Mouse (Mus musculus) neural tube, embryonic 14.5 days (tissue): ENCODE results near the gene Myo9a. TPM values are rescaled to one million over a fixed set of nuclear protein-coding genes. Genes with fewer than 3 reads are reported as not detected.
"Not testable (repeated sequence)": the region's sequence is repeated elsewhere in the genome, so short reads cannot be mapped to it uniquely, and the experiment has no call there.

Source experiments
- ATAC-seq: fragments of 200-750 bp; cut with Nextera tagmentation; 2 replicates; pipeline ENCODE4 v1.8.0; 2017; ENCODE audit warnings: low read depth, mild to moderate bottlenecking, moderate TSS enrichment, moderate library complexity
- H3K27ac ChIP-seq: fragments of 300-500 bp; sonication (generic); 2 replicates; pipeline ENCODE4 v1.5.1; 2014; ENCODE audit warnings: low read depth, mild to moderate bottlenecking, control low read depth, low read length, moderate library complexity, mixed read lengths
- H3K27me3 ChIP-seq: fragments of 300-500 bp; sonication (generic); 2 replicates; pipeline ENCODE4 v1.6.1; 2014; ENCODE audit warnings: low read length; ENCODE audit not compliant: control insufficient read depth, insufficient read depth
- H3K36me3 ChIP-seq: fragments of 300-500 bp; sonication (generic); 2 replicates; pipeline ENCODE4 v1.6.1; 2014; ENCODE audit warnings: low read length, mixed read lengths; ENCODE audit not compliant: control insufficient read depth, insufficient read depth
- H3K4me1 ChIP-seq: fragments of 300-500 bp; sonication (generic); 2 replicates; pipeline ENCODE4 v1.6.1; 2014; ENCODE audit warnings: low read length; ENCODE audit not compliant: control insufficient read depth, insufficient read depth
- H3K4me2 ChIP-seq: fragments of 300-500 bp; sonication (generic); 2 replicates; pipeline ENCODE4 v1.6.1; 2014; ENCODE audit warnings: mild to moderate bottlenecking, low read depth, low read length, control low read depth
- H3K4me3 ChIP-seq: fragments of 300-500 bp; sonication (generic); 2 replicates; pipeline ENCODE4 v1.5.1; 2014; ENCODE audit warnings: low read depth, low read length, control low read depth, mixed read lengths
- H3K9ac ChIP-seq: fragments of 300-500 bp; sonication (generic); replicated peaks from 2 replicates; pipeline ENCODE4 v1.6.1; 2014; ENCODE audit warnings: low read depth, mild to moderate bottlenecking, control low read depth, low read length, mixed read lengths
- H3K9me3 ChIP-seq: fragments of 300-500 bp; sonication (generic); 2 replicates; pipeline ENCODE4 v1.6.1; 2016; ENCODE audit warnings: low read length; ENCODE audit not compliant: control insufficient read depth
- WGBS: fragments of 180-500 bp; shearing (Covaris S2); extraction: QIAGEN DNeasy Blood & Tissue Kit; methylation state at CpG from one replicate; pipeline ENCODE4 v1.1.7; 2014; 5-methylcytosine and 5-hydroxymethylcytosine counted together
- polyA plus RNA-seq: library from polyadenylated mRNA; unstranded; fragments of >200 nt; fragmentation: Nextera tagmentation; extraction: Ambion mirVana; gene quantifications from 2 replicates; pipeline ENCODE4 v1.2.1, GENCODE M21; 2014

Gene Myo9a
- polyA plus RNA-seq, 1 experiment from 2014 or later: 37.9 TPM

DNA sequence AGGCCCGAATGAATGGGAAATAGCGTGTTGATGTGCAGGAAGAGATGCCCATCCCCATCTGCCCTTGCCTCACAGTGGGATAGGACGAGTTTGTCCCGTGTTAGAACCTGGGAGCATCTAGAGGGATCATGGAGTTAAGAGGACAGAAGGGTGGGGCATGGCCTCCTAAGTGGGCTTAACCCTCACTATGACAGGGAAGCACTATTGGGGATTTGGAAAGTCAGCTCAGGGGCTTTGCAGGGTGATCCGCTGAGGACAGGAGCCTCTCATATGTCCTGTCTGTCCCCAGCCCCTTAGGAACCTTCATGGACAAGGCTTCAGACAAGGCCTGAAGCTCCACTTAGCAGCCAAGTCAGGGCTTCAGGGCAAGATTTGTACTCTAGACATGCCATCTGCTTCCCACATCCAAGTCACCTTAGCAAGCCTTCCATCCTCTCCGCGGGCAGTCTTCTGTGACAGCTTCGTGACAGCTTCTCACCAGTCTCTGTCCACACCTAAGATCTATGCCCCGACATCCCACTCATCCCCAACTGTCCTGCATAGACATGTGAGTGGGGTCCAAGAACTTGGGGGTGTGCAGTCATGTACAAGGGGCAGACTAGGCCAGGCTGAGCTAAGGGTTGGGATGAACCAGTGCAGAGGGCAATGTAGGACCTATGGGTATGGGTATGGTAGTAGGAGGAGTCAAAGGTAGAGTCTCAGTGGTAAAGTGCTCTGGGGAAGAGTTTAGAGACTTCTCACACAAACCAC lies 200.5 kb downstream of the Myo9a start:
- no peaks in the 10 kb centered on the region for H3K9me3 ChIP-seq
- H3K27ac ChIP-seq: no peak overlapping the region
- no peak overlapping the region for H3K4me2 ChIP-seq
- H3K9ac ChIP-seq: no peak overlapping the region
- H3K27me3 ChIP-seq: no peaks in the 10 kb centered on the region
- ATAC-seq: no peak
- 94% methylated on average over 9 of the region's 9 CpGs for whole genome bisulfite sequencing
- no peaks in the 10 kb centered on the region for H3K36me3 ChIP-seq
- H3K4me1 ChIP-seq: no peaks in the 10 kb centered on the region
- no peak overlapping the region for H3K4me3 ChIP-seq

DNA sequence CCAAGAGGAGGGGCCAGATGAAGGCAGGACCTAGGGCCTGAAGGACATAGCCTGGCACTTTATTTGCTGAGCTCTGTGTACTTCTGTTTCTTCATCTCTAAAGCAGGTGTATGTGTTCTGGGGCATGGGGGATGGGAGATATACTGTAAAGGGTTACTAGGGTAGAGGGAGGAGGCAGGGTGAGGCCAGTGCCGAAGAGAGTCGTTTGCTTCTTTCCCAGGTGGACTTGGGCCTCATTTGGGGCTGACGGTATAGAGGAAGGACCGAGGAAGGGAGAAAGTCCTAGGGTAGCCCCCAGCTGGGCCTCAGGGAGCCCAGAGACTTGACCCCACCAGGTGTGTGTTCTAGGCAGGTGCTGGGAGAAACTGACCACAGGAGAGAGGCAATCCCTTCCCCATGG lies 201.2 kb downstream of the Myo9a start:
- no peak overlapping the region for H3K9ac ChIP-seq
- no peak overlapping the region for H3K4me3 ChIP-seq
- H3K9me3 ChIP-seq: no peaks in the 10 kb centered on the region
- ATAC-seq: no peak
- no peak overlapping the region for H3K27ac ChIP-seq
- no peaks in the 10 kb centered on the region for H3K4me1 ChIP-seq
- no peaks in the 10 kb centered on the region for H3K36me3 ChIP-seq
- no peaks in the 10 kb centered on the region for H3K27me3 ChIP-seq
- H3K4me2 ChIP-seq: no peak overlapping the region
- WGBS: 83% methylated on average over 4 of the region's 4 CpGs

DNA sequence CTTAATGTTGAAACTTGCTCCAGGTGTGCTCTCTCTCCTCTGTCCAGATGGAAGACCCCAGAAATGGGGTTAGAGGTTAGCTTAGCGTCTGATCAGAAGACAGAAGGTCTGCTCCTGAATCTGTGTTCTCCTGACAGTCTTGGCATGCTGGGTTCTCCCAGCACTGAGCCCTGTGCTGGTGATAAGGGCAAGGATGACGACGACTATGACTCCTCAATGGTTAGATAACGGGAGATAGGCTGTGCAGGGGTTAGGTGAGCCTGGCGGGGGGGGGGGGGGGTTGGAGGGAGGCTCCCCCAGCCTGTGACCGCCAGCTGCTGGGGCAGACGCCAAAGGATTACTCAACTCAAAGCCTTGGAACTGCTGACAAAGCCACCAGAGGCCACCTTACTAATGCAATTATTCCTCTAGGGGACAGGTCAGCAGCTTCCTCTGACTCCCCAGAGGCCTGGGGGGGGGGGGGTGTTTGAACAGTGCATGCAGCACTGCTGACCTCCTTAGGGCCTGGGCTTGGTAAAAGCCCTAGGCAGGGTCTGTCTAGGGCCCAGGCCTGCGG lies 201.9 kb downstream of the Myo9a start:
- ATAC-seq: no peak
- no peak overlapping the region for H3K4me2 ChIP-seq
- H3K36me3 ChIP-seq: no peaks in the 10 kb centered on the region
- H3K4me1 ChIP-seq: no peaks in the 10 kb centered on the region
- whole genome bisulfite sequencing: 67% methylated on average over 7 of the region's 8 CpGs
- no peaks in the 10 kb centered on the region for H3K9me3 ChIP-seq
- H3K27ac ChIP-seq: no peak overlapping the region
- H3K4me3 ChIP-seq: no peak overlapping the region
- H3K9ac ChIP-seq: no peak overlapping the region
- H3K27me3 ChIP-seq: no peaks in the 10 kb centered on the region

DNA sequence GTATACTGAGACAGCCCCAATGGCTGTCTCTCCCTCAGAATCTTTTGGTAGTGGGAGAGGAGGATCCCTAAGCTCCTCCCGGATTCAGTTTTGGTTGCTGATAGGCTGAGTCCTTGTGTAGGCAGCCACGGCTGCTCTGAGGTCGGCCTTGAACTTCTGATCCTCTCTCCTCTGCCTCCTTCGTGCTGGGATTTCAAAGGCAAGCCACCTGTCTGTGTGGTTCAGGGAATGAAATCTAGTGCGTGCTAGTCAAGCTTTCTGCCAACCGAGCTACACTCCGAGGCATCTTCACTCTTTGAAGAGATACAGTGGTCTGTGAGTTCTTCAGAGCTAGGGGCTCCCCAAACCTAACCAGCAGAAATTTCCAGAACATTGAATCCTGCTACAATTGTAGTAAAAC lies 202.9 kb downstream of the Myo9a start:
- no peak overlapping the region for H3K4me2 ChIP-seq
- no peaks in the 10 kb centered on the region for H3K36me3 ChIP-seq
- no peaks in the 10 kb centered on the region for H3K4me1 ChIP-seq
- no peak overlapping the region for H3K9ac ChIP-seq
- 87% methylated on average over 7 of the region's 7 CpGs for WGBS
- no peaks in the 10 kb centered on the region for H3K9me3 ChIP-seq
- H3K27me3 ChIP-seq: no peaks in the 10 kb centered on the region
- no peak overlapping the region for H3K4me3 ChIP-seq
- no peak overlapping the region for H3K27ac ChIP-seq
- no peak for ATAC-seq

DNA sequence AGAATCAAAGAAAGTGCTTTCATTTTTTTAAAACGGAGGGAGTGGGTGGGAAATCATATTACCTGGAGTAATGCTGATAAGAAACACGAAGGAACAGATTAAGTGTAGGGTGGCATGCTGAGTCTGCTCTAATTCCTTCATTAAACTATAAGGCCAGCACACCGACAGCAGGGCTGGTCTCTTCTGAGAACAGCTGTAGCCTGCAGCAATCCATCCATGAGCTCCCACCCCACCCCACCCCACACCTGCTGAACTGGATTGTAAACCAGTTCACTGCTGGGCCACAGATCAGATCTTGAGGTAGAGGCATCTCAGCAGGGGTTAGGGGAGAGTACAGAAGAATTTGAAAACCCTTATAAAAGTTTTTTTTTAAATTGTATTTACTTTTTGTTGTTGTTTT lies 204.5 kb downstream of the Myo9a start:
- WGBS: 59% methylated on average over 3 of the region's 3 CpGs
- Histone ChIP-seq H3K27ac (no peak overlapping the region), H3K4me2 (no peak overlapping the region)

DNA sequence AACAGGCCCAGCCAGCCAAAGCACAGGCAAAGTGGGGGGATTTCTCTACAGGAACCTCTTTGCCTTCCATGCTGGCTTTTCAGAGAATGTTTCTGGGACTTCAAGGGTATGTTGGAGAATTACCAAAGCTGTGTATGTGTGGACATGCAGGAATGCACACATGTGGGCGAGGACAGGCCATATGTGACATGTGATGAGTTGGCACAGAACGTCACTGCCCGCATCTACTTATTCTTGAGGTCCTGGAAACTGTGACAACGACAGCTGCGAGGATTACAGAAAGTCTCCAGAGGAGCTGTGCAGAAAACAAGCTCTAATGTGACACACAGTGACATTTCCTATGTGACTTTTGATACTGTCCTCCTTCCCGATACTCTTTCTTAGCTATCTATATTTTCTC lies 205.0 kb downstream of the Myo9a start:
- WGBS: 77% methylated on average over 6 of the region's 6 CpGs
- no peaks in the 10 kb centered on the region for H3K36me3 ChIP-seq
- no peaks in the 10 kb centered on the region for H3K27me3 ChIP-seq
- H3K4me3 ChIP-seq: no peak overlapping the region
- H3K4me1 ChIP-seq: no peaks in the 10 kb centered on the region
- H3K27ac ChIP-seq: no peak overlapping the region
- ATAC-seq: no peak
- H3K4me2 ChIP-seq: no peak overlapping the region
- no peaks in the 10 kb centered on the region for H3K9me3 ChIP-seq
- no peak overlapping the region for H3K9ac ChIP-seq

More for the DNA sequence above, 204.5 kb downstream of the Myo9a start:
- H3K9me3 ChIP-seq: no peaks in the 10 kb centered on the region
- H3K4me3 ChIP-seq: no peak overlapping the region
- no peaks in the 10 kb centered on the region for H3K4me1 ChIP-seq
- H3K27me3 ChIP-seq: no peaks in the 10 kb centered on the region
- H3K36me3 ChIP-seq: no peaks in the 10 kb centered on the region
- no peak overlapping the region for H3K9ac ChIP-seq
- ATAC-seq: no peak

DNA sequence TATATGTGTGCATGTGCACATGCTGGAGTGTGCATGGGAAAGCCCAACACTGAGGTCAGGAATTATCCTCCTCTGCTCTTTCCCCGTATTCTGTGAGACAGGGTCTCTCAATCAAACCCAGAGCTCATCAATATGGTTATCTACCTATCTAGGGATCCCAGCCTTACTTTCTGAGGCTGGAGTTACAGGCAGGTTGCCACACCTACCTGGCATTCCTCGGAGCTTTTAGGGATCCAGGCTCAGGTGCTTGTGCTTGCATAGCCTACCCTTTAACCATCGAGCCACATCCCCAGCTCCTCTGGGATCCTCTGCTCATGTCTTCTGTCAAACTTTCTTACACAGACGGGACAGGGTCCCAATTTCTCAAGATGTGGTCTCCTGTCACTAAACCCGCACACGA lies 205.8 kb downstream of the Myo9a start:
- Histone ChIP-seq H3K9me3 (no peaks in the 10 kb centered on the region), H3K27me3 (no peaks in the 10 kb centered on the region), H3K36me3 (no peaks in the 10 kb centered on the region), H3K4me1 (no peaks in the 10 kb centered on the region), H3K4me2 (no peak overlapping the region), H3K27ac (no peak overlapping the region), H3K9ac (no peak overlapping the region), H3K4me3 (no peak overlapping the region)
- WGBS: 42% methylated on average over 6 of the region's 6 CpGs
- ATAC-seq: no peak

DNA sequence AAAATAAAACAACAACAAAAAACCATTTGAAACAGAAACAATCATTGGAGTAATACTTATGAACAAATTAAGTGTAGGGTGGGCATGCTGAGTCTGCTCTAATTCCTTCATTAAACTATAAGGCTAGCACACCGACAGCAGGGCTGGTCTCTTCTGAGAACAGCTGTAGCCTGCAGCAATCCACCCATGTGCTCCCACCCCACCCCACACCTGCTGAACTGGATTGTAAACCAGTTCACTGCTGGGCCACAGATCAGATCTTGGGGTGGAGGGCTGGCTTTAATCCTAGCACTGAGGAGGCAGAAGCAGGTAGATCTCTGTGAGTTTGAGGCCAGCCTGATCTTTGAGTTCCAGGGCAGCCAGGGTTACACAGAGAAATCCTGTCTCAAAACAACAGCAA lies 207.4 kb downstream of the Myo9a start:
- not testable (repeated sequence) for H3K4me1 ChIP-seq, ATAC-seq
- WGBS: 35% methylated on average over 1 of the region's 1 CpGs

DNA sequence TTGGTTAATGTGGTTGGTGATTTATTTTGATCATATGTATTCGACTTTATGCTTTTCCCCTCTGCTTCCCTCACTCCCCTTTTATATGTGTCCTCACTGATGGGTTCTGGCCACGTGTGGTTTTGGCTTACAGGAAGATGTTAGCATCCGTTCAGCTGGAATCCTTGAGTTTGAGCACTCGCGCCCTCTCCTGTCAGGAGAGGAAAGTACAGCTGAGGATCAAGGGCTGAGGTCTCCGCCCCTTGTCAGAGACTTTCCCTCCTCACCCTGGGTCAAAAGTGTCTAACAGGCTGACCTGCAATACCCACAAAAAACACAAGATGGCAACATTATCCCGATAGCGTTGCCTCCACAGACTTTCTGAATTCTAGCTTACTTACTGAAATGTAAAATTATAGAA lies 208.6 kb downstream of the Myo9a start:
- H3K4me2 ChIP-seq: no peak overlapping the region
- H3K4me1 ChIP-seq: no peaks in the 10 kb centered on the region
- no peaks in the 10 kb centered on the region for H3K36me3 ChIP-seq
- no peak overlapping the region for H3K4me3 ChIP-seq
- H3K27ac ChIP-seq: no peak overlapping the region
- WGBS: 4% methylated on average over 8 of the region's 8 CpGs
- no peaks in the 10 kb centered on the region for H3K9me3 ChIP-seq
- H3K27me3 ChIP-seq: no peaks in the 10 kb centered on the region
- ATAC-seq: peak; percentile 44; the same call in 1 of the 2 replicates
- no peak overlapping the region for H3K9ac ChIP-seq

More for the DNA sequence above, 207.4 kb downstream of the Myo9a start:
- not testable (repeated sequence) for H3K4me2 ChIP-seq, H3K4me3 ChIP-seq, H3K9me3 ChIP-seq, H3K27me3 ChIP-seq, H3K36me3 ChIP-seq, H3K27ac ChIP-seq, H3K9ac ChIP-seq
